Comparison of ENCODE assay signal across 17 mouse cellular contexts in the genomic region with DNA sequence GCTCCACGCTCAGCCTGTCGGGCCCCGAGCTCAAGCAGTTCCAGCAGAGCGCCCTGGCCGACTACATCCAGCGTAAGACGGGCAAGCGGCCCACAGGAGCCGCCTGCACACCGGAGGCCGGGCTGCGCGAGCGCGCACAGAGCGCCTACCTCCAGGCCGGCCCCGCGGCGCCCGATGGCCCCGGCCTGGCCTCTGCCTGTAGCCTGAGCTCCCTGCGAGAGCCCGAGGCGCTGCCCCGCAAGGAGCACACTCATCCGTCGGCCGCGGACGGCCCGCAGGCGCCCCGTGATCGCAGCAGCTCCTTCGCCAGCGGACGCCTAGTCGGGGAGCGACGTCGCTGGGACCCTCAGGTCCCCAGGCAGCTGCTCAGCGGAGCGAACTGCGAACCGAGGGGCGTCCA.
DNase-seq lines count a peak whose midpoint lies in the region; ATAC-seq and TF ChIP-seq lines count a peak whose summit lies in the region.
"Had no signal": no experiment of that assay in that cellular context is flagged by ENCODE, and none has a peak within 500 bp of the region (broad histone marks: within the 10 kb centered on the region; RNA-seq: fewer than 3 reads in every experiment).

No protein-coding gene starts in this region.

- peak; percentile 34 for TF ChIP-seq POLR2A in testis, adult 2 months (IDR thresholded peaks at IDR 0.05; ENCODE audit: control insufficient read depth, low read depth, low read length)

- H3K9me3 ChIP-seq in heart, embryonic 13.5 days, result peaks cover 20% of the 10 kb centered on the region
- H3K9me3 ChIP-seq in kidney, embryonic 15.5 days (replicated peaks), result peaks cover 30% of the 10 kb centered on the region
- peaks cover 8% of the 10 kb centered on the region for H3K9me3 ChIP-seq in midbrain, postnatal 0 days (ENCODE audit: low read length)

- no peak for ATAC-seq in heart, embryonic 13.5 days (ENCODE audit: extremely low read depth, insufficient number of reproducible peaks, low FRiP score, low TSS enrichment)
- ATAC-seq in kidney, embryonic 15.5 days (replicated peaks; ENCODE audit: low FRiP score), result peak; percentile 40; the same call in 1 of the 2 replicates
- ATAC-seq in midbrain, postnatal 0 days (ENCODE audit: low FRiP score), result peak; percentile 25; the same call in 1 of the 2 replicates
- ATAC-seq: forebrain, embryonic 16.5 days; Patski had no signal

- DNase-seq in heart, postnatal 14 days, result no peak
- DNase-seq in kidney, adult 18-20 months, result no peak
- DNase-seq in testis, postnatal 10 days (ENCODE audit: low spot score), result no peak
- no peak for DNase-seq in midbrain, postnatal 0 days (ENCODE audit: low spot score)
- no peak for DNase-seq in adrenal gland, postnatal 10 days
- DNase-seq: cerebellum, postnatal 10 days; layer of hippocampus, postnatal 36 days; lung, embryonic 14.5 days; thymus, postnatal 14 days had no signal

- no peak overlapping the region for H3K4me2 ChIP-seq in heart, embryonic 13.5 days
- H3K4me2 ChIP-seq in kidney, embryonic 15.5 days, result no peak overlapping the region
- H3K4me2 ChIP-seq in midbrain, postnatal 0 days (ENCODE audit: low read depth, low read length, poor library complexity, severe bottlenecking), result no peak overlapping the region
- H3K4me2 ChIP-seq: intestine, embryonic 15.5 days; lung, embryonic 14.5 days; neural tube, embryonic 13.5 days; stomach, embryonic 15.5 days had no signal

- no peak overlapping the region for H3K27ac ChIP-seq in heart, embryonic 13.5 days (replicated peaks)
- no peak overlapping the region for H3K27ac ChIP-seq in kidney, embryonic 15.5 days
- peak overlapping the region; percentile 62 for H3K27ac ChIP-seq in testis, adult 2 months (ENCODE audit: control insufficient read depth, insufficient read depth, low read depth, low read length)
- H3K27ac ChIP-seq in midbrain, postnatal 0 days (ENCODE audit: low read depth, low read length), result no peak overlapping the region
- H3K27ac ChIP-seq: intestine, embryonic 15.5 days; neural tube, embryonic 13.5 days; stomach, embryonic 15.5 days had no signal

- H3K9ac ChIP-seq in heart, embryonic 13.5 days, result peak overlapping the region; percentile 10; the same call in 1 of the 2 replicates
- H3K9ac ChIP-seq in kidney, embryonic 15.5 days, result no peak overlapping the region
- no peak overlapping the region for H3K9ac ChIP-seq in midbrain, postnatal 0 days (replicated peaks; ENCODE audit: low read length, poor library complexity, severe bottlenecking)
- H3K9ac ChIP-seq: intestine, embryonic 15.5 days; lung, embryonic 14.5 days; neural tube, embryonic 13.5 days; stomach, embryonic 15.5 days had no signal

- TF ChIP-seq CTCF in testis, adult 2 months (IDR thresholded peaks at IDR 0.05; ENCODE audit: control insufficient read depth, insufficient read depth, insufficient replicate concordance, low read depth, low read length), result no peak
- no peak for TF ChIP-seq CTCF in midbrain, postnatal 0 days (IDR thresholded peaks at IDR 0.05)

- no peaks in the 10 kb centered on the region for H3K27me3 ChIP-seq in heart, embryonic 13.5 days (replicated peaks)
- H3K27me3 ChIP-seq in kidney, embryonic 15.5 days, result no peaks in the 10 kb centered on the region
- no peaks in the 10 kb centered on the region for H3K27me3 ChIP-seq in testis, adult 2 months (ENCODE audit: control insufficient read depth, insufficient read depth, low read length)
- no peaks in the 10 kb centered on the region for H3K27me3 ChIP-seq in midbrain, postnatal 0 days (ENCODE audit: insufficient read depth, low read length)
- H3K27me3 ChIP-seq: intestine, embryonic 15.5 days; neural tube, embryonic 13.5 days; Patski; stomach, embryonic 15.5 days had no signal

- H3K36me3 ChIP-seq in heart, embryonic 13.5 days, result peaks cover 81% of the 10 kb centered on the region
- H3K36me3 ChIP-seq in kidney, embryonic 15.5 days, result peaks cover 76% of the 10 kb centered on the region
- H3K36me3 ChIP-seq in testis, adult 2 months (ENCODE audit: control insufficient read depth, insufficient read depth, low read length), result no peaks in the 10 kb centered on the region
- peaks cover 26% of the 10 kb centered on the region for H3K36me3 ChIP-seq in midbrain, postnatal 0 days (ENCODE audit: insufficient read depth, low read length)

- intact Hi-C loops in heart, postnatal 14 days (cut with DNase I), result no loop called here

- no peak overlapping the region for H3K4me3 ChIP-seq in heart, embryonic 13.5 days
- H3K4me3 ChIP-seq in kidney, embryonic 15.5 days (replicated peaks), result no peak overlapping the region
- peak overlapping the region; percentile 73 for H3K4me3 ChIP-seq in testis, adult 2 months (ENCODE audit: control insufficient read depth, low read depth, low read length)
- H3K4me3 ChIP-seq in midbrain, postnatal 0 days (ENCODE audit: low read depth, low read length), result no peak overlapping the region
- H3K4me3 ChIP-seq: intestine, embryonic 15.5 days; neural tube, embryonic 13.5 days; stomach, embryonic 15.5 days had no signal

- WGBS in heart, embryonic 13.5 days, result 66% methylated on average over 47 of the region's 47 CpGs
- 93% methylated on average over 47 of the region's 47 CpGs for WGBS in kidney, embryonic 15.5 days
- WGBS in midbrain, postnatal 0 days, result 94% methylated on average over 47 of the region's 47 CpGs

- H3K4me1 ChIP-seq in heart, embryonic 13.5 days, result peaks cover 14% of the 10 kb centered on the region
- no peaks in the 10 kb centered on the region for H3K4me1 ChIP-seq in kidney, embryonic 15.5 days
- peaks cover 9% of the 10 kb centered on the region for H3K4me1 ChIP-seq in testis, adult 2 months (ENCODE audit: control insufficient read depth, insufficient read depth, low read length)
- no peaks in the 10 kb centered on the region for H3K4me1 ChIP-seq in midbrain, postnatal 0 days (ENCODE audit: insufficient read depth, low read length)
- H3K4me1 ChIP-seq: intestine, embryonic 15.5 days; neural tube, embryonic 13.5 days; stomach, embryonic 15.5 days had no signal
